ENCODE assay signal across 3 mouse cellular contexts in the genomic region with DNA sequence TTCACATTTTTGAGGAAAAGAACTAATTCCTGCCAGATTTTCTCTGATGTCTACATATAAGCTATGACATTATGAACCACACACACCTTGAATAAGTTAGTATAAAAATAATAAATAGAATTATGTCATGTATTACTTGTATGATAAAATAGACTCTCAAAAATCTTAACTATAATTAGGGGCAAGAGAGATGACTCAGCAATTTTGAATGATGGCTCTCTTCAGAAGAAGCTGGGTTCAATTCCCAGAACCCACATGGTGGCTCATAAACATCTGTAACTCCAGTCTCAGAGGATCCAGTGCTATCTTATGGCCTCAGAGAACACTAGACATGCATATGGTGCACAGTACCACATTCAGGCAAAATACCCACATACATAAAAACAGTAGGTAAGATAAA.
TF ChIP-seq lines count a peak whose summit lies in the region.

No protein-coding gene starts in this region.

TF ChIP-seq in CH12.LX, 34 proteins besides CTCF, POLR2A, EP300 and RAD21:
- TF ChIP-seq MAFK (IDR thresholded peaks at IDR 0.05; ENCODE audit: insufficient replicate concordance, low read length) (peak; percentile 86), MYC (IDR thresholded peaks at IDR 0.05; ENCODE audit: low read depth, low read length) (no peak)

TF ChIP-seq in ES-E14, 5 proteins besides CTCF, POLR2A, EP300 and RAD21:
- no peak for TF ChIP-seq CHD2 (IDR thresholded peaks at IDR 0.05; ENCODE audit: low read depth, low read length)
- no peak for TF ChIP-seq ZNF384 (IDR thresholded peaks at IDR 0.05; ENCODE audit: low read depth, low read length)
- no peak for TF ChIP-seq HCFC1 (IDR thresholded peaks at IDR 0.05; ENCODE audit: borderline replicate concordance, insufficient read depth, low read length)
- peak; percentile 80 for TF ChIP-seq MAFK (IDR thresholded peaks at IDR 0.05; ENCODE audit: insufficient read depth, low read depth, low read length)
- no peak for TF ChIP-seq ZC3H11A (IDR thresholded peaks at IDR 0.05; ENCODE audit: borderline replicate concordance, low read depth, low read length)

TF ChIP-seq in MEL, 35 proteins besides CTCF, POLR2A, EP300 and RAD21:
- TF ChIP-seq MXI1 (IDR thresholded peaks at IDR 0.05; ENCODE audit: low read depth, low read length) (no peak), MAFK (IDR thresholded peaks at IDR 0.05; ENCODE audit: borderline replicate concordance, low read depth, low read length) (0 out of 2 replicates have a peak, but pooled peaks have one; percentile 33)
TF ChIP-seq in MEL: peak in this region for 1.
